Mouse (Mus musculus): ENCODE results near the gene Pdlim5. TPM values are rescaled to one million over a fixed set of nuclear protein-coding genes. Genes with fewer than 3 reads are reported as not detected.

Pdlim5 gene
- polyA plus RNA-seq, 1 experiment from 2014 or later, result 17.5 TPM

DNA sequence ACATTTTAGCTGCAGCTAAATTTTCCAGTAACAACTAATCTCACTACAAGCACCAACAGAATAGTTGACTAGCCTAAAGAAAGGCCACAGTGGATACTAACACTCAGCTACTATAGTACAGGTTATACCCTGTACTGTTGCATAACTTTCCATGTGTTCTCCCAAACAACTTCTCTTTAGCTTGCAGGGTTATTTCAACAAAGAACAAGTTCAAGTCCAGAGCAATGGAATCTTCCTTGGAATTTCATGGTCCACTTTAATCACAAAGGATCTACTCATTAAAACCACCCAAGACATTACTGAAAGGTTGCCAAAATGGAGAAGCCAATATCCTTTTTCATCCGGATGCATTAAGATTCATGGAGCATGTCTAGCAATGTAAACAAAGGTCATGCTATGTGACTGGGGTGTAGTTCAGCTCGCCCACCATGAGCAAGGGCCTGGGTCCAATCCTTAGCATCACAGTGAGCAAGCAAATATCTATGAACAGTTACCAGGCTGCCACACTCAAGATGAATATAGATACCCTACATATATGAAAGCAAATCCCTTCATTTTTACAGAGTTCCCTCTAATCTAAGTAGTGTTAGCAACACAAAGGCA lies 79.3 kb downstream of the Pdlim5 start:
- Histone ChIP-seq H3K27ac (ENCODE audit: low read depth, low read length) (no peak overlapping the region), H3K4me3 (ENCODE audit: low read depth, low read length) (no peak overlapping the region), H3K4me1 (ENCODE audit: control insufficient read depth, insufficient read depth, low read length) (peaks cover 4% of the 10 kb centered on the region), H3K36me3 (ENCODE audit: control insufficient read depth, insufficient read depth, low read length) (no peaks in the 10 kb centered on the region), H3K9ac (ENCODE audit: low read length) (no peak overlapping the region), H3K9me3 (ENCODE audit: control insufficient read depth, low read length) (no peaks in the 10 kb centered on the region), H3K4me2 (no peak overlapping the region), H3K27me3 (ENCODE audit: control insufficient read depth, insufficient read depth, low read length) (no peaks in the 10 kb centered on the region)
- DNase-seq (ENCODE audit: low spot score, missing footprints), result no peak
- WGBS, result 66% methylated on average over 2 of the region's 2 CpGs
- ATAC-seq (ENCODE audit: low FRiP score), result no peak

DNA sequence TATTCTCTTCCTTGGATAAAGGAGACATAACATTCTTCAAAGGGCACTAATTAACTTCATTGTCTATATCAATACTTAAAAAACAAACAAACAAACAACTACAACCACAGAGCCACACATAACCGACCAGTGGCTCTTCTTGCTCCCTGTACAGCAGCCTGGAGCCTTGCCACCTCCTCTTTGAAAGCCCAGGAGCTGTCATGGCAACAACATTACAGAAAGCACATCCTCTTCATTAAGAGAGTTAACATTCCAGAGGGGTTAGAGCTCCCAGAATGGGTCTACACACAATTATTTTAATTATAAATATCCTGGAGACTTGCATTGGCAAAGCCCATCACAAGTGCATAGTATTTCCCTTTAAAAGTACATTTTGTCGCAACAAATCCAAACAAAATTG lies 84.4 kb downstream of the Pdlim5 start:
- Histone ChIP-seq H3K4me3 (ENCODE audit: low read depth, low read length) (no peak overlapping the region), H3K9me3 (ENCODE audit: control insufficient read depth, low read length) (no peaks in the 10 kb centered on the region), H3K4me2 (no peak overlapping the region), H3K4me1 (ENCODE audit: control insufficient read depth, insufficient read depth, low read length) (peaks cover 12% of the 10 kb centered on the region), H3K36me3 (ENCODE audit: control insufficient read depth, insufficient read depth, low read length) (no peaks in the 10 kb centered on the region), H3K9ac (ENCODE audit: low read length) (no peak overlapping the region), H3K27ac (ENCODE audit: low read depth, low read length) (no peak overlapping the region), H3K27me3 (ENCODE audit: control insufficient read depth, insufficient read depth, low read length) (no peaks in the 10 kb centered on the region)
- peak; percentile 70 for ATAC-seq (ENCODE audit: low FRiP score)
- 59% methylated on average over 2 of the region's 2 CpGs for WGBS
- no peak for DNase-seq (ENCODE audit: low spot score, missing footprints)

DNA sequence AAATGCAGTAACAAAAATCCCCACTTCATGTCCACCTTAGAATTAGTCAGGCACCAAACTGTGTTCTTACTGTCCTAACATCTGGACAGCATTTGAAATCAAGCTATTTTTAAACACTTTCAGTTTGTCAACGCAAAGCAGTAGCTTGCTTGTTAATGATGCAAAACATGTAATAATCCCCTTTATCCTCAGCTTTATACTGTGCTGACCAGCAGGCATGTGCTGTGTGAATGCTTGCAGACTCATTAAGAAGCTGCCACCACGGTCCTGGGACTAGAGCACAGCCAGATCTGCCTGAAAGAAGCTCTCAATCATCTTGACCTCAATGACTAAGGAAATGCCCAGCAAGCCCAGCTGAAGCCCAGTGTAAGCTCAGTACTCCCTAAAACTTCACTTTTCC lies 85.0 kb downstream of the Pdlim5 start:
- no peak overlapping the region for H3K4me2 ChIP-seq
- no peaks in the 10 kb centered on the region for H3K36me3 ChIP-seq (ENCODE audit: control insufficient read depth, insufficient read depth, low read length)
- ATAC-seq (ENCODE audit: low FRiP score), result peak; percentile 76
- WGBS, result 27% methylated on average over 2 of the region's 2 CpGs
- no peaks in the 10 kb centered on the region for H3K27me3 ChIP-seq (ENCODE audit: control insufficient read depth, insufficient read depth, low read length)
- no peak overlapping the region for H3K27ac ChIP-seq (ENCODE audit: low read depth, low read length)
- H3K4me1 ChIP-seq (ENCODE audit: control insufficient read depth, insufficient read depth, low read length), result peaks cover 12% of the 10 kb centered on the region
- DNase-seq (ENCODE audit: low spot score, missing footprints), result no peak
- no peaks in the 10 kb centered on the region for H3K9me3 ChIP-seq (ENCODE audit: control insufficient read depth, low read length)
- H3K4me3 ChIP-seq (ENCODE audit: low read depth, low read length), result no peak overlapping the region
- H3K9ac ChIP-seq (ENCODE audit: low read length), result no peak overlapping the region

GRCm38 (mm10) chr3:142295287-142295676 lies 100.2 kb downstream of the Pdlim5 start:
- Histone ChIP-seq H3K4me1 (ENCODE audit: control insufficient read depth, insufficient read depth, low read length) (no peaks in the 10 kb centered on the region), H3K36me3 (ENCODE audit: control insufficient read depth, insufficient read depth, low read length) (no peaks in the 10 kb centered on the region), H3K27ac (ENCODE audit: low read depth, low read length) (no peak overlapping the region), H3K9me3 (ENCODE audit: control insufficient read depth, low read length) (no peaks in the 10 kb centered on the region), H3K9ac (ENCODE audit: low read length) (no peak overlapping the region), H3K27me3 (ENCODE audit: control insufficient read depth, insufficient read depth, low read length) (no peaks in the 10 kb centered on the region), H3K4me3 (ENCODE audit: low read depth, low read length) (no peak overlapping the region), H3K4me2 (no peak overlapping the region)
- 82% methylated on average over 7 of the region's 7 CpGs for WGBS
- DNase-seq (ENCODE audit: low spot score, missing footprints) (no peak), ATAC-seq (ENCODE audit: low FRiP score) (peak; percentile 55; the same call in 1 of the 2 replicates)

- WGBS, result 29% methylated on average over 7 of the region's 7 CpGs
- no peak overlapping the region for H3K4me2 ChIP-seq
- DNase-seq (ENCODE audit: low spot score, missing footprints), result peak; percentile 86
- no peaks in the 10 kb centered on the region for H3K36me3 ChIP-seq (ENCODE audit: control insufficient read depth, insufficient read depth, low read length)
- no peaks in the 10 kb centered on the region for H3K27me3 ChIP-seq (ENCODE audit: control insufficient read depth, insufficient read depth, low read length)
- no peak overlapping the region for H3K9ac ChIP-seq (ENCODE audit: low read length)
- no peaks in the 10 kb centered on the region for H3K4me1 ChIP-seq (ENCODE audit: control insufficient read depth, insufficient read depth, low read length)
- H3K4me3 ChIP-seq (ENCODE audit: low read depth, low read length), result no peak overlapping the region
- H3K27ac ChIP-seq (ENCODE audit: low read depth, low read length), result no peak overlapping the region
- H3K9me3 ChIP-seq (ENCODE audit: control insufficient read depth, low read length), result no peaks in the 10 kb centered on the region
- ATAC-seq (ENCODE audit: low FRiP score), result peak; percentile 85
Observed at GRCm38 (mm10) chr3:142294616-142295286, 100.7 kb downstream of the Pdlim5 start.

DNA sequence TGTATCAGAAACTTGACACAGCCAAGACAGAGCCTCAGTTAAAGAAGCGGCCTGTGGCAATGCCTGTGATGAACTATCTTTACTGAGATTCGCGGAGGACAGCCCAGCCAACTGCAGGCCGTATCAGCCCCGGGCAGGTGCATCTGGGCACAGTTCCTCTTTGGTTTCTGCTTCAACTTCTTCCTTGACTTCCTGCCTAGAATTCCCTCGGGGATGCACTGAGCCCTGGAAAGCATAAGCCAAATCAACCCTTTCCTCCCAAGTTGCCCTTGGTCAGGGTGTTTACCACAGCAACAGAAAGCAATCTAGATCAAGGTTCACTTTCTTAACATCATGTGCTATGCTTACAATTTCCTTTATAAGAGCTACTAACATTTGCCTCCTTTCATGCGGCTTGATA lies 101.9 kb downstream of the Pdlim5 start:
- Histone ChIP-seq H3K4me2 (no peak overlapping the region), H3K9me3 (ENCODE audit: control insufficient read depth, low read length) (no peaks in the 10 kb centered on the region), H3K27me3 (ENCODE audit: control insufficient read depth, insufficient read depth, low read length) (no peaks in the 10 kb centered on the region), H3K36me3 (ENCODE audit: control insufficient read depth, insufficient read depth, low read length) (no peaks in the 10 kb centered on the region), H3K27ac (ENCODE audit: low read depth, low read length) (no peak overlapping the region), H3K4me1 (ENCODE audit: control insufficient read depth, insufficient read depth, low read length) (no peaks in the 10 kb centered on the region), H3K4me3 (ENCODE audit: low read depth, low read length) (no peak overlapping the region), H3K9ac (ENCODE audit: low read length) (no peak overlapping the region)
- no peak for ATAC-seq (ENCODE audit: low FRiP score)
- WGBS, result 85% methylated on average over 7 of the region's 7 CpGs
- no peak for DNase-seq (ENCODE audit: low spot score, missing footprints)

GRCm38 (mm10) chr3:142282706-142283105 lies 112.8 kb downstream of the Pdlim5 start:
- Histone ChIP-seq H3K27ac (ENCODE audit: low read depth, low read length) (no peak overlapping the region), H3K9ac (ENCODE audit: low read length) (no peak overlapping the region), H3K36me3 (ENCODE audit: control insufficient read depth, insufficient read depth, low read length) (no peaks in the 10 kb centered on the region), H3K4me1 (ENCODE audit: control insufficient read depth, insufficient read depth, low read length) (no peaks in the 10 kb centered on the region), H3K27me3 (ENCODE audit: control insufficient read depth, insufficient read depth, low read length) (no peaks in the 10 kb centered on the region), H3K9me3 (ENCODE audit: control insufficient read depth, low read length) (no peaks in the 10 kb centered on the region), H3K4me3 (ENCODE audit: low read depth, low read length) (no peak overlapping the region), H3K4me2 (no peak overlapping the region)
- peak; percentile 85 for ATAC-seq (ENCODE audit: low FRiP score)
- DNase-seq (ENCODE audit: low spot score, missing footprints), result no peak
- 58% methylated on average over 9 of the region's 9 CpGs for WGBS

DNA sequence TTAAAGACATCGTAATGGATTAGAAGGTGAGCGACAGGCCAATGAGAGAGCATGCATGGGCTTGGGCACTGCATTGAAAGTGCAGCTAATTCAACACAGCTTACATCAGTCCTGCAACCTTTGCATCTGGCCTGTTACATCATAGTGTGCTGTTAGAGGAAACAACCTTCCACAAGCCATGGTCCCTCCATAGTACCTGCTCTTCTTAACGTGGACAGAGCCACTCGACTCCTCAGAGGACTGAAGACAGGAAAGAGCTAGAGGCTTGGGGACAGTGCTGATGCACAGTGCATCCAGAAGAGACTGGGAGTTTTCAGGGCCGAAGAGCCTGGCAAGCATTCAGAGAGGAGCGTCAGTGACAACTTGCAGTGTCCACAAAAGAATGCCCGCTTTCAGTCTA lies 113.8 kb downstream of the Pdlim5 start:
- Histone ChIP-seq H3K27ac (ENCODE audit: low read depth, low read length) (no peak overlapping the region), H3K9me3 (ENCODE audit: control insufficient read depth, low read length) (no peaks in the 10 kb centered on the region), H3K36me3 (ENCODE audit: control insufficient read depth, insufficient read depth, low read length) (no peaks in the 10 kb centered on the region), H3K4me1 (ENCODE audit: control insufficient read depth, insufficient read depth, low read length) (no peaks in the 10 kb centered on the region), H3K27me3 (ENCODE audit: control insufficient read depth, insufficient read depth, low read length) (no peaks in the 10 kb centered on the region), H3K9ac (ENCODE audit: low read length) (no peak overlapping the region), H3K4me2 (no peak overlapping the region), H3K4me3 (ENCODE audit: low read depth, low read length) (no peak overlapping the region)
- 83% methylated on average over 7 of the region's 7 CpGs for WGBS
- ATAC-seq (ENCODE audit: low FRiP score) (peak; percentile 33; the same call in 1 of the 2 replicates), DNase-seq (ENCODE audit: low spot score, missing footprints) (no peak)

GRCm38 (mm10) chr3:142281093-142281445 lies 114.4 kb downstream of the Pdlim5 start:
- no peaks in the 10 kb centered on the region for H3K9me3 ChIP-seq (ENCODE audit: control insufficient read depth, low read length)
- no peaks in the 10 kb centered on the region for H3K27me3 ChIP-seq (ENCODE audit: control insufficient read depth, insufficient read depth, low read length)
- DNase-seq (ENCODE audit: low spot score, missing footprints), result no peak
- H3K9ac ChIP-seq (ENCODE audit: low read length), result no peak overlapping the region
- H3K4me2 ChIP-seq, result no peak overlapping the region
- no peak overlapping the region for H3K27ac ChIP-seq (ENCODE audit: low read depth, low read length)
- no peak overlapping the region for H3K4me3 ChIP-seq (ENCODE audit: low read depth, low read length)
- no peak for ATAC-seq (ENCODE audit: low FRiP score)
- 83% methylated on average over 1 of the region's 1 CpGs for WGBS
- no peaks in the 10 kb centered on the region for H3K4me1 ChIP-seq (ENCODE audit: control insufficient read depth, insufficient read depth, low read length)
- H3K36me3 ChIP-seq (ENCODE audit: control insufficient read depth, insufficient read depth, low read length), result no peaks in the 10 kb centered on the region

Data from midbrain, embryonic 11.5 days (tissue).